Mouse (Mus musculus): Measurements from ENCODE around the gene Wnt3.
"Not testable (repeated sequence)": the region's sequence is repeated elsewhere in the genome, so short reads cannot be mapped to it uniquely, and the experiment has no call there.

The Wnt3 gene

GRCm38 (mm10) chr11:103735046-103735781 is 38.7 kb upstream of the Wnt3 start:
- TF ChIP-seq CTCF (conservative IDR thresholded peaks at IDR 0.05; ENCODE audit: low read length) (no peak), NANOG (IDR thresholded peaks at IDR 0.05; ENCODE audit: borderline replicate concordance, low read length) (no peak), POU5F1 (IDR thresholded peaks at IDR 0.05; ENCODE audit: borderline replicate concordance, low read length) (no peak)

GRCm38 (mm10) chr11:103749306-103750089 is 24.5 kb upstream of the Wnt3 start, which contains the start of gene Wnt9b:
Gene Wnt9b, minus strand, starts transcription at chr11:103749821.
- Histone ChIP-seq H3K9me3 (ENCODE audit: low read length) (0 out of 2 replicates have a peak, but pooled peaks cover 7% of the 10 kb centered on the region), H3K27me3 (ENCODE audit: insufficient read depth, low read length) (peaks cover 98% of the 10 kb centered on the region), H3K4me3 (replicated peaks; ENCODE audit: low read length) (peak within 1 kb of the TSS; percentile 81), H3K4me1 (replicated peaks; ENCODE audit: low read depth, low read length) (peaks cover 16% of the 10 kb centered on the region), H3K36me3 (ENCODE audit: insufficient read depth, low read length) (no peaks in the 10 kb centered on the region)
- TF ChIP-seq CTCF (conservative IDR thresholded peaks at IDR 0.05; ENCODE audit: low read length) (no peak), NANOG (IDR thresholded peaks at IDR 0.05; ENCODE audit: borderline replicate concordance, low read length) (no peak), POU5F1 (IDR thresholded peaks at IDR 0.05; ENCODE audit: borderline replicate concordance, low read length) (no peak)

More at GRCm38 (mm10) chr11:103735046-103735781, 38.7 kb upstream of the Wnt3 start:
- no peaks in the 10 kb centered on the region for H3K9me3 ChIP-seq (ENCODE audit: low read length)
- H3K27me3 ChIP-seq (ENCODE audit: insufficient read depth, low read length): peaks cover 91% of the 10 kb centered on the region
- no peaks in the 10 kb centered on the region for H3K36me3 ChIP-seq (ENCODE audit: insufficient read depth, low read length)
- peaks cover 11% of the 10 kb centered on the region for H3K4me1 ChIP-seq (replicated peaks; ENCODE audit: low read depth, low read length)
- H3K4me3 ChIP-seq (replicated peaks; ENCODE audit: low read length): no peak overlapping the region

GRCm38 (mm10) chr11:103750612-103751011 is 23.3 kb upstream of the Wnt3 start:
- H3K27me3 ChIP-seq (ENCODE audit: insufficient read depth, low read length): peaks cover 94% of the 10 kb centered on the region
- H3K9me3 ChIP-seq (ENCODE audit: low read length): 0 out of 2 replicates have a peak, but pooled peaks cover 7% of the 10 kb centered on the region
- H3K36me3 ChIP-seq (ENCODE audit: insufficient read depth, low read length): no peaks in the 10 kb centered on the region
- no peak overlapping the region for H3K4me3 ChIP-seq (replicated peaks; ENCODE audit: low read length)
- TF ChIP-seq NANOG (IDR thresholded peaks at IDR 0.05; ENCODE audit: borderline replicate concordance, low read length): no peak
- no peak for TF ChIP-seq POU5F1 (IDR thresholded peaks at IDR 0.05; ENCODE audit: borderline replicate concordance, low read length)
- no peak for TF ChIP-seq CTCF (conservative IDR thresholded peaks at IDR 0.05; ENCODE audit: low read length)
- peaks cover 16% of the 10 kb centered on the region for H3K4me1 ChIP-seq (replicated peaks; ENCODE audit: low read depth, low read length)

- H3K27me3 ChIP-seq (ENCODE audit: insufficient read depth, low read length): peaks cover 38% of the 10 kb centered on the region
- TF ChIP-seq POU5F1 (IDR thresholded peaks at IDR 0.05; ENCODE audit: borderline replicate concordance, low read length): no peak
- TF ChIP-seq NANOG (IDR thresholded peaks at IDR 0.05; ENCODE audit: borderline replicate concordance, low read length): no peak
- peak; percentile 83 for TF ChIP-seq CTCF (conservative IDR thresholded peaks at IDR 0.05; ENCODE audit: low read length)
- H3K36me3 ChIP-seq (ENCODE audit: insufficient read depth, low read length): no peaks in the 10 kb centered on the region
- H3K9me3 ChIP-seq (ENCODE audit: low read length): peaks cover 4% of the 10 kb centered on the region; the same call in 1 of the 2 replicates
- no peak overlapping the region for H3K4me3 ChIP-seq (replicated peaks; ENCODE audit: low read length)
- H3K4me1 ChIP-seq (replicated peaks; ENCODE audit: low read depth, low read length): peaks cover 3% of the 10 kb centered on the region; the same call in 1 of the 2 replicates
Observed at GRCm38 (mm10) chr11:103758054-103758453, 15.9 kb upstream of the Wnt3 start.

- Histone ChIP-seq H3K27me3 (ENCODE audit: insufficient read depth, low read length) (peaks cover 32% of the 10 kb centered on the region), H3K36me3 (ENCODE audit: insufficient read depth, low read length) (no peaks in the 10 kb centered on the region), H3K9me3 (ENCODE audit: low read length) (peaks cover 4% of the 10 kb centered on the region; the same call in 1 of the 2 replicates), H3K4me1 (replicated peaks; ENCODE audit: low read depth, low read length) (peaks cover 3% of the 10 kb centered on the region; the same call in 1 of the 2 replicates), H3K4me3 (replicated peaks; ENCODE audit: low read length) (no peak overlapping the region)
- TF ChIP-seq CTCF (conservative IDR thresholded peaks at IDR 0.05; ENCODE audit: low read length): peak; percentile 87
- TF ChIP-seq POU5F1 (IDR thresholded peaks at IDR 0.05; ENCODE audit: borderline replicate concordance, low read length): no peak
- TF ChIP-seq NANOG (IDR thresholded peaks at IDR 0.05; ENCODE audit: borderline replicate concordance, low read length): no peak
Observed at GRCm38 (mm10) chr11:103758706-103759105, 15.2 kb upstream of the Wnt3 start.

GRCm38 (mm10) chr11:103760101-103760500 is 13.8 kb upstream of the Wnt3 start:
- peaks cover 4% of the 10 kb centered on the region; the same call in 1 of the 2 replicates for H3K9me3 ChIP-seq (ENCODE audit: low read length)
- no peaks in the 10 kb centered on the region for H3K36me3 ChIP-seq (ENCODE audit: insufficient read depth, low read length)
- no peak for TF ChIP-seq POU5F1 (IDR thresholded peaks at IDR 0.05; ENCODE audit: borderline replicate concordance, low read length)
- TF ChIP-seq CTCF (conservative IDR thresholded peaks at IDR 0.05; ENCODE audit: low read length): 0 out of 2 replicates have a peak, but pooled peaks have one; percentile 6
- H3K4me1 ChIP-seq (replicated peaks; ENCODE audit: low read depth, low read length): peaks cover 3% of the 10 kb centered on the region; the same call in 1 of the 2 replicates
- no peak overlapping the region for H3K4me3 ChIP-seq (replicated peaks; ENCODE audit: low read length)
- H3K27me3 ChIP-seq (ENCODE audit: insufficient read depth, low read length): peaks cover 25% of the 10 kb centered on the region

- H3K27me3 ChIP-seq (ENCODE audit: insufficient read depth, low read length): peaks cover 18% of the 10 kb centered on the region
- H3K9me3 ChIP-seq (ENCODE audit: low read length); H3K36me3 ChIP-seq (ENCODE audit: insufficient read depth, low read length); H3K4me3 ChIP-seq (replicated peaks; ENCODE audit: low read length); H3K4me1 ChIP-seq (replicated peaks; ENCODE audit: low read depth, low read length): not testable (repeated sequence)
- TF ChIP-seq CTCF (conservative IDR thresholded peaks at IDR 0.05; ENCODE audit: low read length): peak; percentile 47
Observed at GRCm38 (mm10) chr11:103760891-103761290, 13.1 kb upstream of the Wnt3 start.

- peaks cover 1% of the 10 kb centered on the region; the same call in 1 of the 2 replicates for H3K4me1 ChIP-seq (replicated peaks; ENCODE audit: low read depth, low read length)
- peaks cover 4% of the 10 kb centered on the region; the same call in 1 of the 2 replicates for H3K9me3 ChIP-seq (ENCODE audit: low read length)
- no peaks in the 10 kb centered on the region for H3K36me3 ChIP-seq (ENCODE audit: insufficient read depth, low read length)
- H3K4me3 ChIP-seq (replicated peaks; ENCODE audit: low read length): no peak overlapping the region
- peaks cover 30% of the 10 kb centered on the region for H3K27me3 ChIP-seq (ENCODE audit: insufficient read depth, low read length)
- TF ChIP-seq CTCF (conservative IDR thresholded peaks at IDR 0.05; ENCODE audit: low read length) (peak; percentile 74), NANOG (IDR thresholded peaks at IDR 0.05; ENCODE audit: borderline replicate concordance, low read length) (no peak), POU5F1 (IDR thresholded peaks at IDR 0.05; ENCODE audit: borderline replicate concordance, low read length) (no peak)
Observed at GRCm38 (mm10) chr11:103763410-103764163, 10.4 kb upstream of the Wnt3 start.
